ENCODE assay signal across 8 mouse cellular contexts in the genomic region with DNA sequence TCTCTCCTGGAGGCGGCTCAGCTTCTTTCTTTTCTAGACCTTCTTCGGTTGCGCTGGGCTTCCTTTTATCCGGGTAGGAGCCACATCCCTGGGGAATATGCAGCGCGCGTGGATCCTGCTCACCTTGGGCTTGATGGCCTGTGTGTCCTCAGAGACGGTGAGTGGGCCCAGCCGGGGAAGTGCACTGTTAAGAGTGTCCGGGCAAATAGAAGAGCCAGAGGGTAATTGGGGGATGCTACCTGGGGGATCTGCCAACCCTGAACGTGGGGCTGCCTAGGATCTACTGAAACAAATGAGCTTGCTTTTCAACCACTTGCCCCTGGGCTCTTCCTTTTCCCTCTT.
DNase-seq lines count a peak whose midpoint lies in the region; ATAC-seq and TF ChIP-seq lines count a peak whose summit lies in the region.
"Not testable (repeated sequence)": the region's sequence is repeated elsewhere in the genome, so short reads cannot be mapped to it uniquely, and the experiment has no call there.

No protein-coding gene starts in this region.

- peak overlapping the region; percentile 49 to 63 for H3K4me3 ChIP-seq in ES-E14 (ENCODE audit: insufficient read depth in 1 of 2, low read depth in 1 of 2, low read length in 2 of 2, poor library complexity in 1 of 2, severe bottlenecking in 1 of 2)
- peak overlapping the region; percentile 64 for H3K4me3 ChIP-seq in forebrain, embryonic 10.5 days
- peak overlapping the region; percentile 61 for H3K4me3 ChIP-seq in heart, embryonic 12.5 days
- peak overlapping the region; percentile 66 for H3K4me3 ChIP-seq in hindbrain, embryonic 15.5 days
- H3K4me3 ChIP-seq in liver, embryonic 14.5 days (ENCODE audit: insufficient read depth in 1 of 2, low read depth in 2 of 2, low read length in 2 of 2): peak overlapping the region; percentile 32 to 43; a peak in 2 of 4 replicates
- H3K4me3 ChIP-seq in midbrain, embryonic 12.5 days: peak overlapping the region; percentile 58

- not testable (repeated sequence) for TF ChIP-seq EP300 in liver, embryonic 14.5 days (IDR thresholded peaks at IDR 0.05; ENCODE audit: low read depth)

- in situ Hi-C loops in ES-E14 (cut with MboI; ENCODE audit: low sequenced_read_pairs in 2 of 2, unreplicated experiment in 2 of 2): not testable (repeated sequence)

- not testable (repeated sequence) for H3K27ac ChIP-seq in ES-E14 (ENCODE audit: insufficient read depth, low read depth, low read length, poor library complexity, severe bottlenecking); liver, embryonic 14.5 days; midbrain, embryonic 12.5 days (replicated peaks)
- peak overlapping the region; percentile 81 for H3K27ac ChIP-seq in forebrain, embryonic 10.5 days
- H3K27ac ChIP-seq in heart, embryonic 12.5 days (ENCODE audit: poor library complexity, severe bottlenecking): peak overlapping the region; percentile 62
- H3K27ac ChIP-seq in hindbrain, embryonic 15.5 days (replicated peaks): peak overlapping the region; percentile 79

- not testable (repeated sequence) for H3K9me3 ChIP-seq in ES-E14 (ENCODE audit: control insufficient read depth, insufficient read depth, low read depth, low read length); forebrain, embryonic 10.5 days; heart, embryonic 12.5 days (replicated peaks); hindbrain, embryonic 15.5 days; liver, embryonic 14.5 days (ENCODE audit: control insufficient read depth, low read length); midbrain, embryonic 12.5 days

- DNase-seq in ES-E14 (ENCODE audit: low read depth, low spot score); forebrain, embryonic 10.5 days (ENCODE audit: extremely low spot score, low spot score); liver, embryonic 14.5 days (ENCODE audit: low read depth in 3 of 3, low spot score in 3 of 3): not testable (repeated sequence)
- peak; percentile 9 for DNase-seq in kidney, postnatal 10 days
- DNase-seq in ovary, adult 18-20 months (ENCODE audit: low spot score): peak; percentile 3

- H3K9ac ChIP-seq in ES-E14 (ENCODE audit: insufficient read depth, low read depth, low read length, poor library complexity, severe bottlenecking): peak overlapping the region; percentile 38; the same call in 1 of the 2 replicates
- H3K9ac ChIP-seq in heart, embryonic 12.5 days: peak overlapping the region; percentile 68
- H3K9ac ChIP-seq in hindbrain, embryonic 15.5 days: peak overlapping the region; percentile 54
- not testable (repeated sequence) for H3K9ac ChIP-seq in liver, embryonic 14.5 days (replicated peaks)
- peak overlapping the region; percentile 58 for H3K9ac ChIP-seq in midbrain, embryonic 12.5 days (replicated peaks)

- H3K27me3 ChIP-seq in forebrain, embryonic 10.5 days (ENCODE audit: poor library complexity, severe bottlenecking); heart, embryonic 12.5 days (replicated peaks); hindbrain, embryonic 15.5 days; liver, embryonic 14.5 days (ENCODE audit: control insufficient read depth, insufficient read depth, low read length); midbrain, embryonic 12.5 days: not testable (repeated sequence)

- not testable (repeated sequence) for H3K36me3 ChIP-seq in ES-E14 (ENCODE audit: control insufficient read depth, insufficient read depth, low read length, poor library complexity, severe bottlenecking); forebrain, embryonic 10.5 days (replicated peaks); heart, embryonic 12.5 days; hindbrain, embryonic 15.5 days; liver, embryonic 14.5 days (replicated peaks; ENCODE audit: control insufficient read depth, insufficient read depth, low read depth); midbrain, embryonic 12.5 days

- not testable (repeated sequence) for TF ChIP-seq CTCF in liver, embryonic 14.5 days (IDR thresholded peaks at IDR 0.05; ENCODE audit: low read depth)

- H3K4me1 ChIP-seq in ES-E14 (ENCODE audit: control insufficient read depth in 2 of 2, insufficient read depth in 2 of 2, low read length in 2 of 2, poor library complexity in 1 of 2); forebrain, embryonic 10.5 days; heart, embryonic 12.5 days (replicated peaks); hindbrain, embryonic 15.5 days (replicated peaks); liver, embryonic 14.5 days (replicated peaks; ENCODE audit: control insufficient read depth in 2 of 2, insufficient read depth in 2 of 2, low read length in 1 of 2); midbrain, embryonic 12.5 days: not testable (repeated sequence)

- peak overlapping the region; percentile 86 for H3K4me2 ChIP-seq in heart, embryonic 12.5 days
- H3K4me2 ChIP-seq in hindbrain, embryonic 15.5 days: peak overlapping the region; percentile 79
- H3K4me2 ChIP-seq in liver, embryonic 14.5 days (ENCODE audit: low read depth): peak overlapping the region; percentile 43
- peak overlapping the region; percentile 75 for H3K4me2 ChIP-seq in midbrain, embryonic 12.5 days (replicated peaks)

- ATAC-seq in heart, embryonic 12.5 days (ENCODE audit: insufficient number of reproducible peaks, low FRiP score): peak; percentile 24; the same call in 1 of the 2 replicates
- peak; percentile 24; the same call in 1 of the 2 replicates for ATAC-seq in hindbrain, embryonic 15.5 days (ENCODE audit: low FRiP score, low read depth)
- ATAC-seq in liver, embryonic 14.5 days (ENCODE audit: insufficient read depth); midbrain, embryonic 12.5 days (ENCODE audit: low FRiP score, low read depth): not testable (repeated sequence)

- WGBS in forebrain, embryonic 10.5 days: 5% methylated on average over 11 of the region's 11 CpGs
- WGBS in heart, embryonic 12.5 days: 4% methylated on average over 11 of the region's 11 CpGs
- WGBS in hindbrain, embryonic 15.5 days: 4% methylated on average over 11 of the region's 11 CpGs
- WGBS in liver, embryonic 14.5 days (ENCODE audit: insufficient replicate concordance): 15% methylated on average over 11 of the region's 11 CpGs
- 7% methylated on average over 11 of the region's 11 CpGs for WGBS in midbrain, embryonic 12.5 days
